Mouse (Mus musculus) lung, postnatal 0 days (tissue): ENCODE measurements around the gene Pck1.

ENCODE experiments used
- CTCF ChIP-seq: IDR thresholded peaks from 2 replicates; pipeline ENCODE4 v1.5.1; 2016; ENCODE audit warnings: antibody characterized with exemption, mild to moderate bottlenecking
- EP300 ChIP-seq: IDR thresholded peaks from 2 replicates; pipeline ENCODE4 v1.6.1; 2016; ENCODE audit warnings: antibody characterized with exemption, mild to moderate bottlenecking, control low read depth

DNA sequence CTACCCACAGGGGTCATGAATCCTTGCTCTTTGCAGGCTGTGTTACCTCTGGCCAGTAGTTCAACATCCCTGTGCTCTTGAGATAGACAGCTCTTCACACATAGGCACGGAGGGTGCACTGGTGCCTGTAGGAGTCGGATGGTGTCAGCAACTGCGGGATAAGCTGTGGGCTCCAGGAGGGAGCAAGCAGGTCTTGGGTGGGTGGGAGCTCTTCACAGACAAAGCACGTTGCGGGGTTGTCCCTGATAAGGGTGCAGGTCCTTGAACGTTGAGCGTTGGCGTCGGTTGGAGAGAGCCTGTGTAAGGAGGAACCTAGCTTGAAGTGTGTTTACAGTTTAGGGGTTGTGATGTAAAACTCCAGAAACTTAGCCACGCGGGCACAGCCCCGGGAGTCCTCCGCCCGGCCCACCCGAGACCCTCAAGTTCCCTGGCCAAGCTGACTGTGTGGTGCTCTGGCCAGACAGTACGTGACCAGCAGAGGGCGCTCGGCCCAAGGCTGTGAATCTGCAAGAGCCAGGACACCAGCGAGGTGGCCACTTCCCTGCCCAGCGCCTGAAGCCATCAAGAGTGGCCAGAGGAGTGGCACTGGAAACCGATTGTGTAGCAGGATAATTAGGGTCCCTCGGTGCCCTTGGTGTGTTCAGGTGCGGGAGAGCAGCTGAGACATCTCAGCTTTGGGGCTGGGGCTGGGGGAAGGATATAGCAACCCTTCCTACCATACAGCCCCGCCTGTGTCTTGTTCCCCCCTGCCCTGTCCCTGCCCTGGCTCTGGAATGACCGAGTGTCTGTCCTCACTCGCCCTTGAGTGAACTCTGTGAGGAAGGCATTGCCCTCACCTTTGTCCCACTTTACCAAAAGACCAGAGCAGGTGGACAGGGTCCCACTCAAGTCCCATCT is 33.4 kb downstream of the Pck1 start:
- no peak for TF ChIP-seq EP300
- peak; percentile 99 for TF ChIP-seq CTCF
